Mouse (Mus musculus) right cerebral cortex, postnatal 4 days (tissue): Measurements from ENCODE around the gene Olfr494.

Experiments
- DNase-seq: peaks from one replicate; pipeline ENCODE4 v3.0.0-alpha.2; 2022

Gene Olfr494

GRCm38 (mm10) chr7:108365035-108365434, at the start of gene Olfr494:
Olfr494 (plus strand) TSS chr7:108365335.
- DNase-seq = no peak

DNA sequence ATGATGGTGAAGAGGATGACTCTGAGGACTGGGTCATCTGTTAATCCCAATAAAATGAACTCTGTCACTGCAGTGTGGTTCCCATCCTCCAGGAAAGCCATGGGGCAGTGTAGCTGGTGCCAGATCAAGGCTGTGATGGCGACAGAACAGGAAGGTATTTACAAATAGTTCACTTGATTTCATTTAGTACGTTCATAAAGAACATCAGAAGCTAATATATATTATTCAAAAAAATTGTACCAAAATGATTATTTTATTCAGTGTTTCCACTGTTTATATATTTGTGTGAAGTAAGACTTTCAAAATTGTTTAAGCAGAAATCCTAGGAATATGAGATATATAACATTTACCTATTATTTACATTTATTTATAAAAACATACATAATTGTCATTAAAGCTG, 41.6 kb upstream of the Olfr494 start, which contains the start of gene Olfr492:
TSS of gene Olfr492 (minus strand) at position 101 of the 400 bp plus-strand sequence.
- DNase-seq = no peak

DNA sequence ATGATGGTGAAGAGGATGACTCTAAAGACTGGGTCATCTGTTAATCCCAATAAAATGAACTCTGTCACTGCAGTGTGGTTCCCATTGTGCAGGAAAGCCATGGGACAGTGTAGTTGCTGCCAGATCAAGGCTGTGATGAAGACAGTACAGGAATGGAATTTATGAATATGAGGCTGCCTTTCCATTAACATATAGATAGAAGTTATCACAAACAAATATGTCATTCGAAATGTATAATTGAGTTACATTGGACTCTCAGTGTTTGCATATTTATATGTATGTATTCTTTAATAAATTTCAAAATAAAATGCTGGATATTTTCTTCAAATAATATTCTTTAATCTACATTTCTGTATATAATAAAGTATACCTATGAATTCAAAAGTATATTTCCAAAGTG, 18.3 kb upstream of the Olfr494 start, which contains the start of gene Olfr493:
TSS of gene Olfr493 (minus strand) at position 101 of the 400 bp plus-strand sequence.
- no peak for DNase-seq

DNA sequence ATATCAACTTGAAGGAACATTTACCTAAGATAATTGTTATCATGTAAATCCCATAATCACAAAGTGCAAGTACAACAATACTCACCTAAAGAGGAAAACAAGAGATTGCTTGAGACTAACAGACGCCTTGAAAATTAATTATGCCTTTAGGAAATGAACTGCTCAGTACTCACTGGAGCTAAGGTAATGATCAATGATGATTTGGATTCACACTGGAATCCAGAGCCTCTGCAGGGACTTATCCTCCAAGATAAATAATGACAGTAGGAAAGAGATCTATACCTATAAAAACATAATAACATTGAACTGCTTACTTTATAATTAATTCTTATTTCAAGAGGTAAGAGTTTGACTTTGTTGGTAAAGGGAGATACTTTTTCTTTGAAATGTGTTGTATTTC, 27.7 kb downstream of the Olfr494 start, which contains the start of gene Olfr495:
TSS of gene Olfr495 (plus strand) at position 301 of the 400 bp plus-strand sequence.
- DNase-seq = no peak
